Mouse (Mus musculus) E14TG2a.4 (cell line): Measurements from ENCODE around the gene Myoz1.

ENCODE experiments used
- CTCF ChIP-seq: conservative IDR thresholded peaks from 2 replicates; pipeline ENCODE4 v1.5.1; 2014; ENCODE audit warnings: low read length
- NANOG ChIP-seq: IDR thresholded peaks from 2 replicates; pipeline ENCODE4 v1.6.1; 2014; ENCODE audit warnings: borderline replicate concordance, low read length, mixed read lengths
- POU5F1 ChIP-seq: IDR thresholded peaks from 2 replicates; pipeline ENCODE4 v1.6.1; 2014; ENCODE audit warnings: low read length, borderline replicate concordance

- no peak for TF ChIP-seq CTCF
- TF ChIP-seq NANOG, result no peak
- TF ChIP-seq POU5F1, result no peak
Observed at GRCm38 (mm10) chr14:20621903-20622302, 34.4 kb downstream of the Myoz1 start.
